Mouse (Mus musculus) urinary bladder, postnatal 14 days (tissue): ENCODE results near the gene Ssu2.

Experiments used
- DNase-seq: peaks from one replicate; pipeline ENCODE4 v3.0.0; 2021; ENCODE audit warnings: low spot score

The Ssu2 gene

GRCm38 (mm10) chr6:112350452-112350851 lies 37.4 kb downstream of the Ssu2 start:
- no peak for DNase-seq

- no peak for DNase-seq
Observed at GRCm38 (mm10) chr6:112339016-112339415, 48.8 kb downstream of the Ssu2 start.

GRCm38 (mm10) chr6:112337667-112338066 lies 50.2 kb downstream of the Ssu2 start:
- DNase-seq, result no peak

- DNase-seq, result no peak
Observed at GRCm38 (mm10) chr6:112333930-112334329, 53.9 kb downstream of the Ssu2 start.

- no peak for DNase-seq
Observed at GRCm38 (mm10) chr6:112331223-112331598, 56.6 kb downstream of the Ssu2 start.

GRCm38 (mm10) chr6:112330520-112331222 lies 57.2 kb downstream of the Ssu2 start:
- DNase-seq, result no peak

- no peak for DNase-seq
Observed at GRCm38 (mm10) chr6:112327793-112328192, 60.0 kb downstream of the Ssu2 start.

GRCm38 (mm10) chr6:112325213-112325612 lies 62.6 kb downstream of the Ssu2 start:
- DNase-seq, result no peak

- no peak for DNase-seq
Observed at GRCm38 (mm10) chr6:112322916-112323315, 64.9 kb downstream of the Ssu2 start.

- DNase-seq, result no peak
Observed at GRCm38 (mm10) chr6:112320679-112321078, 67.1 kb downstream of the Ssu2 start.

- DNase-seq, result no peak
Observed at GRCm38 (mm10) chr6:112319449-112319848, 68.4 kb downstream of the Ssu2 start.

- no peak for DNase-seq
Observed at GRCm38 (mm10) chr6:112311385-112311784, 76.4 kb downstream of the Ssu2 start.

- DNase-seq, result no peak
Observed at GRCm38 (mm10) chr6:112309330-112309938, 78.4 kb downstream of the Ssu2 start.
